ENCODE assay signal across 16 mouse cellular contexts in the genomic region with DNA sequence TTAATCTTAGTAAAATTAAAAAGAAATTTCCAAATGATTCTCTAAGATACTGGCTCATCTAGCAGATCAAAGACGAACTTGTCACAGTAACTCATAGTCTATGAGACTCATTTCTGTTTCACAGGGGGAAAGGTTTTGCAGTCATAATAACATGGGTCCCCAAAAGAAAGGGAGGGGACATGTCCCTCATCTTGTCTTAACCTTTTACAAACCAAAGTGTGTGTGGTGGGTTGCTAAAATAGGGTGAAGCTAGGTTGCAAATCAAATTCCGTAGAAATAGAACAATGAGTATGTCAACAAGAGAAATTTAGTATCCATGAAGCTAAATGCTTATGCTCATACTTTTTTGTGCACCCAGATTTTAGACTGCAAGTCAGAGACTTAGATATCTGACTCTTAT.
DNase-seq lines count a peak whose midpoint lies in the region; ATAC-seq and TF ChIP-seq lines count a peak whose summit lies in the region.
"Had no signal": no experiment of that assay in that cellular context is flagged by ENCODE, and none has a peak within 500 bp of the region (broad histone marks: within the 10 kb centered on the region; RNA-seq: fewer than 3 reads in every experiment).

No protein-coding gene starts in this region.

- H3K27ac ChIP-seq in embryonic facial prominence, embryonic 10.5 days (replicated peaks) = no peak overlapping the region
- peak overlapping the region; percentile 47 for H3K27ac ChIP-seq in forebrain, embryonic 15.5 days (replicated peaks)
- H3K27ac ChIP-seq in hindbrain, embryonic 16.5 days (ENCODE audit: low read depth, low read length) = no peak overlapping the region
- H3K27ac ChIP-seq in midbrain, postnatal 0 days (ENCODE audit: low read depth, low read length) = peak overlapping the region; percentile 80
- H3K27ac ChIP-seq: embryonic facial prominence, embryonic 15.5 days; heart, embryonic 10.5 days had no signal

- peaks cover 13% of the 10 kb centered on the region; the same call in 1 of the 2 replicates for H3K36me3 ChIP-seq in embryonic facial prominence, embryonic 10.5 days (replicated peaks)
- H3K36me3 ChIP-seq in forebrain, embryonic 15.5 days = no peaks in the 10 kb centered on the region
- no peaks in the 10 kb centered on the region for H3K36me3 ChIP-seq in hindbrain, embryonic 16.5 days (ENCODE audit: control insufficient read depth, insufficient read depth, low read length)
- 0 out of 2 replicates have a peak, but pooled peaks cover 4% of the 10 kb centered on the region for H3K36me3 ChIP-seq in midbrain, postnatal 0 days (ENCODE audit: insufficient read depth, low read length)
- H3K36me3 ChIP-seq: embryonic facial prominence, embryonic 15.5 days; heart, embryonic 10.5 days had no signal

- H3K27me3 ChIP-seq in embryonic facial prominence, embryonic 10.5 days (replicated peaks; ENCODE audit: low read depth, poor library complexity, severe bottlenecking) = peaks cover 100% of the 10 kb centered on the region
- H3K27me3 ChIP-seq in forebrain, embryonic 15.5 days = peaks cover 61% of the 10 kb centered on the region
- peaks cover 15% of the 10 kb centered on the region for H3K27me3 ChIP-seq in hindbrain, embryonic 16.5 days (replicated peaks; ENCODE audit: control insufficient read depth, insufficient read depth, low read length)
- H3K27me3 ChIP-seq in midbrain, postnatal 0 days (ENCODE audit: insufficient read depth, low read length) = no peaks in the 10 kb centered on the region

- DNase-seq in embryonic facial prominence, embryonic 10.5 days (ENCODE audit: low spot score) = no peak
- no peak for DNase-seq in midbrain, postnatal 0 days (ENCODE audit: low spot score)
- DNase-seq in thymus, postnatal 14 days = no peak
- no peak for DNase-seq in ovary, postnatal 14 days (ENCODE audit: low spot score)
- DNase-seq in thymus, postnatal 0 days (ENCODE audit: low spot score) = no peak
- DNase-seq: B cell, adult 2 months; gastrocnemius, postnatal 14 days; kidney, adult 11 months; kidney, postnatal 10 days; liver; lung, adult 2 months; thymus, postnatal 36 days had no signal

- H3K4me2 ChIP-seq in forebrain, embryonic 15.5 days (replicated peaks) = peak overlapping the region; percentile 51
- peak overlapping the region; percentile 46 for H3K4me2 ChIP-seq in hindbrain, embryonic 16.5 days (ENCODE audit: low read length)
- peak overlapping the region; percentile 88 for H3K4me2 ChIP-seq in midbrain, postnatal 0 days (ENCODE audit: low read depth, low read length, poor library complexity, severe bottlenecking)
- H3K4me2 ChIP-seq: embryonic facial prominence, embryonic 15.5 days had no signal

- 58% methylated on average over 2 of the region's 2 CpGs for WGBS in embryonic facial prominence, embryonic 10.5 days
- WGBS in forebrain, embryonic 15.5 days = 16% methylated on average over 2 of the region's 2 CpGs
- WGBS in hindbrain, embryonic 16.5 days = 42% methylated on average over 2 of the region's 2 CpGs
- WGBS in midbrain, postnatal 0 days = 17% methylated on average over 2 of the region's 2 CpGs

- no peaks in the 10 kb centered on the region for H3K9me3 ChIP-seq in embryonic facial prominence, embryonic 10.5 days
- no peaks in the 10 kb centered on the region for H3K9me3 ChIP-seq in forebrain, embryonic 15.5 days
- H3K9me3 ChIP-seq in hindbrain, embryonic 16.5 days (ENCODE audit: control insufficient read depth, low read length) = no peaks in the 10 kb centered on the region
- H3K9me3 ChIP-seq in midbrain, postnatal 0 days (ENCODE audit: low read length) = no peaks in the 10 kb centered on the region
- H3K9me3 ChIP-seq: embryonic facial prominence, embryonic 15.5 days; heart, embryonic 10.5 days had no signal

- peak overlapping the region; percentile 77 for H3K4me3 ChIP-seq in embryonic facial prominence, embryonic 10.5 days
- peak overlapping the region; percentile 26 for H3K4me3 ChIP-seq in forebrain, embryonic 15.5 days
- H3K4me3 ChIP-seq in hindbrain, embryonic 16.5 days (ENCODE audit: low read length) = no peak overlapping the region
- H3K4me3 ChIP-seq in midbrain, postnatal 0 days (ENCODE audit: low read depth, low read length) = peak overlapping the region; percentile 74
- H3K4me3 ChIP-seq: embryonic facial prominence, embryonic 15.5 days; heart, embryonic 10.5 days had no signal

- H3K9ac ChIP-seq in forebrain, embryonic 15.5 days (replicated peaks) = 0 out of 2 replicates have a peak overlapping the region, but pooled peaks have one; percentile 38
- no peak overlapping the region; the same call in 1 of the 2 replicates for H3K9ac ChIP-seq in hindbrain, embryonic 16.5 days (ENCODE audit: low read depth, low read length)
- H3K9ac ChIP-seq in midbrain, postnatal 0 days (replicated peaks; ENCODE audit: low read length, poor library complexity, severe bottlenecking) = peak overlapping the region; percentile 50
- H3K9ac ChIP-seq: embryonic facial prominence, embryonic 15.5 days had no signal

- H3K4me1 ChIP-seq in embryonic facial prominence, embryonic 10.5 days = peaks cover 86% of the 10 kb centered on the region
- peaks cover 74% of the 10 kb centered on the region for H3K4me1 ChIP-seq in forebrain, embryonic 15.5 days
- peaks cover 35% of the 10 kb centered on the region for H3K4me1 ChIP-seq in hindbrain, embryonic 16.5 days (ENCODE audit: control insufficient read depth, insufficient read depth, low read depth, low read length)
- H3K4me1 ChIP-seq in midbrain, postnatal 0 days (ENCODE audit: insufficient read depth, low read length) = peaks cover 26% of the 10 kb centered on the region

- no peak for TF ChIP-seq CTCF in midbrain, postnatal 0 days (IDR thresholded peaks at IDR 0.05)

- ATAC-seq in forebrain, embryonic 15.5 days (replicated peaks) = no peak
- no peak for ATAC-seq in hindbrain, embryonic 16.5 days
- no peak for ATAC-seq in midbrain, postnatal 0 days (ENCODE audit: low FRiP score)

Comparison
In these comparisons a context has a peak if more than half of its experiments do, and no peak if none do; other contexts are left out.
1. H3K27ac ChIP-seq: peak in forebrain, embryonic 15.5 days (single experiment) and midbrain, postnatal 0 days (single experiment); none in embryonic facial prominence, embryonic 10.5 days (single experiment) and hindbrain, embryonic 16.5 days (single experiment).
2. Peak in every context shown above with its lines, with median percentiles within 50 percentile points of each other: H3K4me2 ChIP-seq.